Mouse (Mus musculus) kidney, embryonic 14.5 days (tissue): ENCODE data around the gene Proz. TPM values are rescaled to one million over a fixed set of nuclear protein-coding genes. Genes with fewer than 3 reads are reported as not detected.

Source experiments
- ATAC-seq: fragments of 200-750 bp; cut with Nextera tagmentation; 2 replicates; pipeline ENCODE4 v1.8.0; 2017; ENCODE audit warnings: moderate number of reproducible peaks, mild to moderate bottlenecking, moderate TSS enrichment, moderate library complexity; ENCODE audit not compliant: low FRiP score, low TSS enrichment
- H3K27ac ChIP-seq: fragments of 300-500 bp; sonication (generic); 2 replicates; pipeline ENCODE4 v1.5.1; 2014; ENCODE audit warnings: low read depth, mild to moderate bottlenecking, low read length, moderate library complexity, mixed read lengths
- H3K27me3 ChIP-seq: fragments of 300-500 bp; sonication (generic); 2 replicates; pipeline ENCODE4 v1.6.1; 2014; ENCODE audit warnings: mild to moderate bottlenecking, low read length; ENCODE audit not compliant: control insufficient read depth, insufficient read depth
- H3K36me3 ChIP-seq: fragments of 300-500 bp; sonication (generic); 2 replicates; pipeline ENCODE4 v1.6.1; 2014; ENCODE audit warnings: low read length, mixed read lengths; ENCODE audit not compliant: control insufficient read depth, insufficient read depth
- H3K4me1 ChIP-seq: fragments of 300-500 bp; sonication (generic); 2 replicates; pipeline ENCODE4 v1.6.1; 2014; ENCODE audit warnings: low read length, mixed read lengths; ENCODE audit not compliant: control insufficient read depth, insufficient read depth
- H3K4me2 ChIP-seq: fragments of 300-500 bp; sonication (generic); replicated peaks from 2 replicates; pipeline ENCODE4 v1.6.1; 2014; ENCODE audit warnings: low read depth, mild to moderate bottlenecking, low read length
- H3K4me3 ChIP-seq: fragments of 300-500 bp; sonication (generic); 2 replicates; pipeline ENCODE4 v1.5.1; 2014; ENCODE audit warnings: mild to moderate bottlenecking, low read length
- H3K9ac ChIP-seq: fragments of 300-500 bp; sonication (generic); 2 replicates; pipeline ENCODE4 v1.6.1; 2014; ENCODE audit warnings: low read depth, mild to moderate bottlenecking, low read length, moderate library complexity
- H3K9me3 ChIP-seq: fragments of 300-500 bp; sonication (generic); 2 replicates; pipeline ENCODE4 v1.6.1; 2016; ENCODE audit warnings: low read length; ENCODE audit not compliant: control insufficient read depth
- WGBS: fragments of 180-500 bp; shearing (Covaris S2); extraction: QIAGEN DNeasy Blood & Tissue Kit; methylation state at CpG from one replicate; pipeline ENCODE4 v1.1.7; 2014; 5-methylcytosine and 5-hydroxymethylcytosine counted together
- polyA plus RNA-seq: library from polyadenylated mRNA; unstranded; fragments of >200 nt; fragmentation: Nextera tagmentation; extraction: Ambion mirVana; gene quantifications from 2 replicates; pipeline ENCODE4 v1.2.1, GENCODE M21; 2014

Gene Proz
- polyA plus RNA-seq, 1 experiment from 2014 or later = 0.43 TPM

DNA sequence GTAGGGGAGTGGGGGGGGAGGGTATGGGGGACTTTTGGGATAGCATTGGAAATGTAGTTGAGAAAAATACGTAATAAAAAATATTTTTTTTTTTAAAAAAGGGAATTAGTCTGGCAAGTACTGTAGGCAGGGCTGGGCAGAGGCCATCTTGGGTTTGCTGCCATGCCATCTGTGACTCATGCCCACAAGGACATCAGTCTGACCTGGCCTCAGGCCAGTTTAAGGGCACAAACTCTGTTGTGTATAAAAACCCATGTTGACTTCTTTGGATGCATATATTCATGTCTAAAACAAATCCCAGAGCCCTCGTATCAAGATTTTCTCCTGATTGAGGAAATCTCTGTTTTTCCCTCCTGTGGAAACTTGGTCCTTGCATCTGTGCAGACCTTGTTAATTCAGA lies 56.4 kb downstream of the Proz start:
- no peak for ATAC-seq
- H3K4me3 ChIP-seq = no peak overlapping the region
- no peak overlapping the region for H3K9ac ChIP-seq
- H3K9me3 ChIP-seq = no peaks in the 10 kb centered on the region
- H3K27ac ChIP-seq = no peak overlapping the region
- no peaks in the 10 kb centered on the region for H3K4me1 ChIP-seq
- WGBS = 96% methylated on average over 2 of the region's 2 CpGs
- no peak overlapping the region for H3K4me2 ChIP-seq
- no peaks in the 10 kb centered on the region for H3K27me3 ChIP-seq
- H3K36me3 ChIP-seq = peaks cover 34% of the 10 kb centered on the region; the same call in 1 of the 2 replicates

DNA sequence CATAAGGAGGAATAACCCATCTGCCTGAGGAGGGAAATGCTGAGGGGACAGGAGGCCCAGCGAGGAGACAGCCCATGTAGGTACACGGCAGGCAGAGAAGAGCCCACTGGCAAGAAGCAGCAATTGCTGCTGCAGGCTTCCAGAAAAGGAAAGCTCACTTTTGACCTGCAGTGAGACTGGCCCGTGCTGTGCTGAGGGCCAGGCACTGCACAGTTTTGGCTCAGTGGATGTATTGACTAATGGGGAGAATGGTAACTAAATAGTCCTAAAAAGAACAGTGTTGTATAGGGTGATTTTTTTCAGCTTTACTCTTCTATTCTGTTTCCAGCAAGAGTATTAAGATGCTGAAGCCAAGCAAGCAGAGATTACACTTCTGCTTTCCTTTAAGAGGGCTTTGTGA lies 57.8 kb downstream of the Proz start:
- no peaks in the 10 kb centered on the region for H3K4me1 ChIP-seq
- H3K27me3 ChIP-seq = no peaks in the 10 kb centered on the region
- H3K9me3 ChIP-seq = no peaks in the 10 kb centered on the region
- no peak overlapping the region for H3K9ac ChIP-seq
- H3K4me3 ChIP-seq = no peak overlapping the region
- no peak for ATAC-seq
- H3K36me3 ChIP-seq = peaks cover 36% of the 10 kb centered on the region
- no peak overlapping the region for H3K4me2 ChIP-seq
- 81% methylated on average over 3 of the region's 3 CpGs for WGBS
- H3K27ac ChIP-seq = no peak overlapping the region

DNA sequence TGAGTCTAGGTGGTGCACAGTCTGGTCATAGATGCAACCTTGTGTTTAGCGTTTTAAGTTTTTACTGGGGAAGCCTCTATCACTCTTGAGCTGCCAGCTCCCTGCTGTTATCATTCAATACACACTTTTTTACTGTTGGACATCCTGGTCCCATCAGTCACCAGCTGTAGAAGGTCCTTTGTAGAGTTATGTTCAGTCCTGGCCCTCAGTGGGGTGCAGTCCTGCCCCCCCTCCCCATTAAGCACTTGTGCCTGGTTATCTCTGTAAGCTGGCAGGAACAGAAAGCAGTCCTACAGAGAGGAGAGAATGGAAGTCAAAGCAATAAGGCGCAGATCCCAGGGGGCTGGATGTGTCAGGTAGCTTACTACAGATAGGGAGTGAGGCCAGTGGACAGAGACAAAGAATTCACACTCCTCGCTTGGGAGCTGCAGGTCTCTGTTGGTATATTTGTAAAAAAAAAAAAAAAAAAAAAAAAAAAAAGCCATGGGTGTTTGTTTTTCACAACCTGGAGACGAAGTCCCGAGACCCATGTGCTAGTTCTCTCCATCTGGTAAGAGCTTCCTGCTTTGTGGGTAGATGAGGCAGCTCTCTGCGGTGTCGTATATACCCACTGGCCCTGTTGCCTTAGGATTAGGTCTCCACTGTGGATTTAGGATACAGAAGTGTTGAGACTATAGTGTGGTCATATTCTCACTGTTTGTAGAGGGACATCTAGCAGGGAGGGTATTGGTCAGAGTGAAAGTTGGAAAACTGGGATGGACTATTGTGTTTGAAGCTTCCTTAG lies 60.4 kb downstream of the Proz start:
- no peaks in the 10 kb centered on the region for H3K27me3 ChIP-seq
- peaks cover 54% of the 10 kb centered on the region for H3K36me3 ChIP-seq
- no peak overlapping the region for H3K27ac ChIP-seq
- H3K4me1 ChIP-seq = no peaks in the 10 kb centered on the region
- H3K4me3 ChIP-seq = no peak overlapping the region
- no peaks in the 10 kb centered on the region for H3K9me3 ChIP-seq
- ATAC-seq = no peak
- 88% methylated on average over 7 of the region's 7 CpGs for WGBS
- H3K9ac ChIP-seq = no peak overlapping the region
- H3K4me2 ChIP-seq = no peak overlapping the region

DNA sequence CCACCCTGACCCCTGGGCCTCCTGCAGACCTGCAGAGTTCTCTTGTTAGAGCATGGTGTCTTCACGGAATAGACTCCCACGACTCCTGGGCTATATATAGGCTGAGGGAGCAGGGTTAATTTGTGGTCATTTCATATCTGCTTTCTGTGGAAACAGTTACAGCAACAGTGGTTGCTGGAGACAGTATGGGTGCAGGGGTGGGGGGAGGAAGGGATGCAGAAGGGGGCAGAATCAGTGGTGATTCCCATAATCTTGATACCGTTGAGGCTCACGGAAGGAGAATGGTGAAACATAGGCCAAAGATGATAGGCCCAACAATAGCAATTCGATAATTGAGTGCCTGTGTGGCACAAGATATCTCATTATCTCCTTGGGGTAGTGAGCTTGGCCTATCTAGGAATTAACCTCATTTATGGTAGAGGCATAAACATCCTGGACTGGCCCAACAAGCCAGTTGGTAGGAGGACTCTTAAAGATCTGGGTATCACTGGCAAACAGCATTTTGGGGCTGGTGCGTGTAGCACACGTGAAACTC lies 62.2 kb downstream of the Proz start:
- 94% methylated on average over 7 of the region's 7 CpGs for WGBS
- no peaks in the 10 kb centered on the region for H3K4me1 ChIP-seq
- peaks cover 65% of the 10 kb centered on the region for H3K36me3 ChIP-seq
- H3K9me3 ChIP-seq = no peaks in the 10 kb centered on the region
- ATAC-seq = no peak
- H3K9ac ChIP-seq = no peak overlapping the region
- no peaks in the 10 kb centered on the region for H3K27me3 ChIP-seq
- H3K4me2 ChIP-seq = no peak overlapping the region
- no peak overlapping the region for H3K27ac ChIP-seq
- H3K4me3 ChIP-seq = no peak overlapping the region

DNA sequence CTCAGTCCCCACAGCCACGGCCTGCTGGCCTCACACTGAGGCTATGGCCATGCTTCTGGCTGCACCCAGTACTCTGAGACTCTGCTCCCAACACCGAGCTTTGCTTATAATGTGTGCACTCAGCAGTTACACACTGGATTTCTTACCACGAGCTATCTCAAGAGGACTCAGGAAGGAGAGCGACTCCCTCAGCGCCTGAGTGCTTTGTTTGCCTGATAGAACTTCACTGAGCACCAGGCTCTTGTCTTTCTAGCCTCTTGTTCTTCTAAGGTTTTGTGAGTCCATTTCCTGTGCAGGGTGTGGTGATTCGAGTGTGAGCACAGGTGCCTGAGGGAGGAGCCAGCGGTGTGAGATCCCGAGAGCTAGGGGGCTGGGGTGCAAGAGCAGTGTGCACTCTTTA lies 64.2 kb downstream of the Proz start:
- Histone ChIP-seq H3K9ac (no peak overlapping the region), H3K4me2 (no peak overlapping the region), H3K9me3 (no peaks in the 10 kb centered on the region), H3K36me3 (peaks cover 74% of the 10 kb centered on the region), H3K27ac (no peak overlapping the region), H3K4me1 (no peaks in the 10 kb centered on the region), H3K27me3 (no peaks in the 10 kb centered on the region), H3K4me3 (no peak overlapping the region)
- ATAC-seq = no peak
- WGBS = 90% methylated on average over 8 of the region's 8 CpGs

Other genes starting within 250 kb of the Proz start
- gene Mcf2l, start 187.1 kb upstream of the Proz start, polyA plus RNA-seq = 12.6 and 22.4 TPM in 2 replicates
- not detected in 2 replicates for gene F7, start 34.9 kb upstream of the Proz start, polyA plus RNA-seq
- gene F10, start 23.6 kb upstream of the Proz start, polyA plus RNA-seq = 0.34 and 0.43 TPM in 2 replicates
- 36.2 and 50.3 TPM in 2 replicates for gene Pcid2, start 44.5 kb downstream of the Proz start, polyA plus RNA-seq
- 60.3 and 110 TPM in 2 replicates for gene Cul4a, start 44.7 kb downstream of the Proz start, polyA plus RNA-seq
- gene Lamp1, start 98.2 kb downstream of the Proz start, polyA plus RNA-seq = 225 and 306 TPM in 2 replicates
- 19.7 and 20.3 TPM in 2 replicates for gene Grtp1, start 139.7 kb downstream of the Proz start, polyA plus RNA-seq
- gene Adprhl1, start 193.2 kb downstream of the Proz start, polyA plus RNA-seq = not detected in 2 replicates
- gene Dcun1d2, start 227.2 kb downstream of the Proz start, polyA plus RNA-seq = 17.4 and 26.4 TPM in 2 replicates
- 28.4 and 40.5 TPM in 2 replicates for gene Tmco3, start 227.3 kb downstream of the Proz start, polyA plus RNA-seq